Mouse (Mus musculus): ENCODE measurements around the gene Gab2. TPM values are rescaled to one million over a fixed set of nuclear protein-coding genes. Genes with fewer than 3 reads are reported as not detected.
A peak's percentile ranks its signal among the peaks of the same experiment; 100 is the strongest.

Gene Gab2
- polyA plus RNA-seq, 1 experiment from 2014 or later = 15.2 TPM

DNA sequence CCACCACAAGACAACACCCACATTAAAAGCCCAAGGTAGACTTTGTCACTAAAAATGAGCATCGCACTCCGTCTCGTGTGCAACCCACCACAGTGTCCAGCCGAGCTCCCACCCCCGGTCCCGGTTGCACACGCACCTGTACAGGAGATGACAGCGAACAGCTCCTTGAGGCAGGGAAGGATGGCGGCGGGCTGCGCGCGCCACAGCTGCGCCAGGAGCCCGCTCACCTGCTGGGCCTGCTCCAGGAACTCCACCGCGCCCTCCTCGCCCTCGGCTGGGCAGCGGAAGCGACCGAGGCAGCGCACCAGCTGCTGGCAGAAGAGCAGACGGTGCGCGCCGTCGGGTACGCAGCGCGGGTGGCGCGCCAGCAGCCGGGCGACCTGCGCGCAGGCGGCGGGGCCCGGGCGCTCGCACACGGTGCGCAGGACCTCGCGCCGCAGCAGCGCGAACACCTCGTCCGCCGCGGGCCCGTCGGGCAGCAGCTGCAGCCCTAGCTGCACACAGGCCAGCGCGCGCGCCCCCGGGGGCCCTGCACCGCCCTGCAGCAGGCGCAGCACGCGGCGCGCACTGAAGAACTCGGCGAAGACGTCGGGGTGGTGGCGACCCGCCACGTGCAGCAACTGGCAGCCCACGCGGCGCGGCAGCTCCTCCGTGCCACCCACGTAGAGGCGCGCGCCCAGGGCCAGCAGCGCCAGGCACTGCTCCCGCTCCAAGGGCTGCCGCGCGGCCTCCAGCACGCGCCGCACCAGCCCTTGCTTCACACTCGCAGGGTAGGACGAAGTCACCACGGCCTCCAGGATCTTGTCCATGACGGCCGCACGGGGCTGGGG is 244.0 kb downstream of the Gab2 start:
- peak; percentile 32 for ATAC-seq (ENCODE audit: low FRiP score)

DNA sequence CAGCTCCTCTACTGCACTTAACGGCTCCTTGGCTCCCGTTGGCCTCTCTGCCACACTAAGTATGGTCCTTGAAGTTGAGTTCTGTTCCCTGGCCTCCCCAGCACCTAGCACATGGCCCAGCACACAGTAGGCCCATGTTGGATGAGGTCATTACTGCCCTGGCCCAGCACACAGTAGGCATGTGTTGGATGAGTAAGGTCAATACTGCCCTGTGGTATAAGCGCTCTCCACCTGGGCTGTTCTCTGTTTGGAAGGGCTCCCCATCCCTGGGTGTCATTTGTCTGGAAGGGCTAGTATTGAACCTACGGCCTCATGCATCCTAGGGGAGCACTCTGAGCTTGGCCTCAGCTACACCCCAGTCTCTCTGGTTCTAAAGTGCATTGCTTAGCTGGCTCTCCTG is 246.0 kb downstream of the Gab2 start:
- Histone ChIP-seq H3K9me3 (replicated peaks) (no peaks in the 10 kb centered on the region), H3K9ac (replicated peaks) (no peak overlapping the region), H3K27ac (replicated peaks) (no peak overlapping the region), H3K4me3 (replicated peaks) (no peak overlapping the region), H3K36me3 (no peaks in the 10 kb centered on the region), H3K4me2 (no peak overlapping the region), H3K4me1 (peaks cover 35% of the 10 kb centered on the region), H3K27me3 (replicated peaks) (peaks cover 38% of the 10 kb centered on the region)
- WGBS = 93% methylated on average over 4 of the region's 4 CpGs
- ATAC-seq (ENCODE audit: low FRiP score) = no peak

More for the DNA sequence above, 244.0 kb downstream of the Gab2 start:
- no peak overlapping the region for H3K9ac ChIP-seq (replicated peaks)
- H3K9me3 ChIP-seq (replicated peaks) = no peaks in the 10 kb centered on the region
- H3K27ac ChIP-seq (replicated peaks) = no peak overlapping the region
- WGBS = 15% methylated on average over 86 of the region's 96 CpGs
- peak overlapping the region; percentile 50 for H3K4me2 ChIP-seq
- H3K4me1 ChIP-seq = peaks cover 21% of the 10 kb centered on the region
- peak overlapping the region; percentile 31 for H3K4me3 ChIP-seq (replicated peaks)
- H3K36me3 ChIP-seq = 0 out of 2 replicates have a peak, but pooled peaks cover 7% of the 10 kb centered on the region
- peaks cover 38% of the 10 kb centered on the region for H3K27me3 ChIP-seq (replicated peaks)

DNA sequence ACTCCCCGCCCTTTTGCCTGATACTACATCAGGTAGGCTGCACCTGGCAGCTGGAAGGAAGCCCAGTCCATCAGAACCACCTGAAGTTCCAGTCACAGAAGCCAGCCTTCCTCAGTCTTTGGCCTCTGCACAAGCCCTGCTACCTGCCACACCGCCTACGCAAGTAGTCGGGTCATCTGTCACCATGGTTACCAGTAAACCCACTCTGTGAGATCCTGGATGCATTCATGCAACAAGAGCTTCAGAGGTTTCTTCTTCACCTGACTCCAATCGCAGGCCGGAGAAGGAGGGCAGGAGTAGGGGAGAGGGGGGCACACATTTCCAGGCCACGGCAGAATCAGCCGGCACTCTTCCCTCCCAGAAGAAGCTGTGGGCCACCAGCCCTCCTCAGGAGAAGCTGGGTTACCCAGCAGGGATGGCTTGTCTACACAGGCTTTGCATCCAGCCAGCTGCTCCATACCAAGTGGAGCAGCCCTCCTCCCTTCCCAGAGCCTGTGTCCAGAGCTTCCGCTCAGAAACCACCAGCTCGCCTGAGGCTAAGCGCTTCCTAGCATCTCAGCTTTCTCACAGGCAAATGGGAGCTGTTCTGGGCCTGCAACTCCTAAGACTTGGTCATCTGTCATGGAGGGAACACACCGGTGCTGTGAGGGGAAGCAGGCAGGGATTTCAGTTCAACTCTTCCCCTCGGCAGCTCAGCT is 247.7 kb downstream of the Gab2 start:
- H3K27ac ChIP-seq (replicated peaks) = no peak overlapping the region
- H3K36me3 ChIP-seq = no peaks in the 10 kb centered on the region
- H3K4me1 ChIP-seq = peaks cover 43% of the 10 kb centered on the region
- H3K4me3 ChIP-seq (replicated peaks) = no peak overlapping the region
- H3K27me3 ChIP-seq (replicated peaks) = peaks cover 35% of the 10 kb centered on the region
- H3K9me3 ChIP-seq (replicated peaks) = no peaks in the 10 kb centered on the region
- ATAC-seq (ENCODE audit: low FRiP score) = no peak
- no peak overlapping the region for H3K4me2 ChIP-seq
- WGBS = 70% methylated on average over 13 of the region's 13 CpGs
- H3K9ac ChIP-seq (replicated peaks) = no peak overlapping the region

DNA sequence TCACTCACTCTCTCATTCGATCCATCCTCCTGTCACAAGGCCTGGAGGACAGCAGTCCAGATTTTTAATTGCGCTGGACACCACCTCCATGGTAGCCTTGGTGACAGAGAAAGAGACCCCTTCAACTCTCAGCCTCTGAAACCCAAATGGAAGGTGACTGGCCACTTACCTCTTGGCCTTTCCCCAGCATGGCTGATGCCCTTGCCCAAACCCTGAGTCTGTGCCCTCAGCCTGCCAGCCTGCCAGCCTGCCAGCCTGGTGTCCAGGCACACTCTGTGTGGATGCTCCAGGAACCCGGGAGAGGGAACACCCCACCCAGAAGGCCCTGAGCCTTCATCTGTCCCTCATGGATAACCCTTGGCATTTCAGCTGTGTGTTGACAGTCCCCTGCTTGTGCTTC is 248.3 kb downstream of the Gab2 start:
- H3K9ac ChIP-seq (replicated peaks) = no peak overlapping the region
- no peak overlapping the region for H3K27ac ChIP-seq (replicated peaks)
- no peak overlapping the region for H3K4me3 ChIP-seq (replicated peaks)
- WGBS = 93% methylated on average over 3 of the region's 3 CpGs
- no peaks in the 10 kb centered on the region for H3K36me3 ChIP-seq
- ATAC-seq (ENCODE audit: low FRiP score) = no peak
- peaks cover 43% of the 10 kb centered on the region for H3K4me1 ChIP-seq
- no peaks in the 10 kb centered on the region for H3K9me3 ChIP-seq (replicated peaks)
- H3K4me2 ChIP-seq = no peak overlapping the region
- H3K27me3 ChIP-seq (replicated peaks) = peaks cover 28% of the 10 kb centered on the region

DNA sequence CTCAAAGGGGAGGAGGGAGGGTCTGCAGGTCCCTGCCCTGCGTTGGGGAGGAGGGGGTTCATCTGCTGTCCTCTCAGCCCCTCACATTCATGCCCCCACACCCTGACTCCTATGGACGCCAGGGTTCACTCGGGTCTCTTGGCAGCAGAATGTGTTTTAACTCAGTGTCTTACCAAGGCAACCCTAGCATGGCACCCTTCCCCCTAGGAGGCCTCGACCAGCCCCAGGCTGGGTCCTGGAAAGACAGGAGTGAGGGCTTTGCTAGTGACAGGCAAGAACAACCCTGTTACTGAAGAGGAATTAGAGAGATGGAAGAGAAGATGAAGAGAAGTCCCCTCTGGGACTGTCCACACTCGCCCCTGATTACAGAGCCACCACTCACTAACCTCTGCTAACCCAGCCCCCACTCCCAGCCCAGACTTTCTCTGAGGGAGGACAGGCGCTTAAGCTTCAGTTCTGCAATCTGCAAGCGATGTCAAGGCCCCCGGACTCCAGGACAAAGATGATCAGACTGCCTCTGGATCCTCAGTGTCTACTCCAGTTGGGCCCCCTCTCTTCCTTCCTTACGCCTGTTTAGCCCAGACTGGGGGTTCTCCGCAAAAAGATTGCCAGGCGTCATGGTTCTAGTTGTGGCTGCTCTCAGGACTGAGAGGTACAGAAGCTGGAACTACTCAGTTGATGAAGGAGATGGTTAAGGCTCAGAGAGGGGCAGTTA is 249.7 kb downstream of the Gab2 start:
- Histone ChIP-seq H3K9me3 (replicated peaks) (no peaks in the 10 kb centered on the region), H3K4me2 (peak overlapping the region; percentile 77), H3K4me1 (peaks cover 35% of the 10 kb centered on the region), H3K36me3 (no peaks in the 10 kb centered on the region), H3K9ac (replicated peaks) (peak overlapping the region; percentile 60), H3K4me3 (replicated peaks) (peak overlapping the region; percentile 83), H3K27me3 (replicated peaks) (peaks cover 14% of the 10 kb centered on the region), H3K27ac (replicated peaks) (no peak overlapping the region)
- ATAC-seq (ENCODE audit: low FRiP score) = no peak
- 72% methylated on average over 11 of the region's 11 CpGs for WGBS

DNA sequence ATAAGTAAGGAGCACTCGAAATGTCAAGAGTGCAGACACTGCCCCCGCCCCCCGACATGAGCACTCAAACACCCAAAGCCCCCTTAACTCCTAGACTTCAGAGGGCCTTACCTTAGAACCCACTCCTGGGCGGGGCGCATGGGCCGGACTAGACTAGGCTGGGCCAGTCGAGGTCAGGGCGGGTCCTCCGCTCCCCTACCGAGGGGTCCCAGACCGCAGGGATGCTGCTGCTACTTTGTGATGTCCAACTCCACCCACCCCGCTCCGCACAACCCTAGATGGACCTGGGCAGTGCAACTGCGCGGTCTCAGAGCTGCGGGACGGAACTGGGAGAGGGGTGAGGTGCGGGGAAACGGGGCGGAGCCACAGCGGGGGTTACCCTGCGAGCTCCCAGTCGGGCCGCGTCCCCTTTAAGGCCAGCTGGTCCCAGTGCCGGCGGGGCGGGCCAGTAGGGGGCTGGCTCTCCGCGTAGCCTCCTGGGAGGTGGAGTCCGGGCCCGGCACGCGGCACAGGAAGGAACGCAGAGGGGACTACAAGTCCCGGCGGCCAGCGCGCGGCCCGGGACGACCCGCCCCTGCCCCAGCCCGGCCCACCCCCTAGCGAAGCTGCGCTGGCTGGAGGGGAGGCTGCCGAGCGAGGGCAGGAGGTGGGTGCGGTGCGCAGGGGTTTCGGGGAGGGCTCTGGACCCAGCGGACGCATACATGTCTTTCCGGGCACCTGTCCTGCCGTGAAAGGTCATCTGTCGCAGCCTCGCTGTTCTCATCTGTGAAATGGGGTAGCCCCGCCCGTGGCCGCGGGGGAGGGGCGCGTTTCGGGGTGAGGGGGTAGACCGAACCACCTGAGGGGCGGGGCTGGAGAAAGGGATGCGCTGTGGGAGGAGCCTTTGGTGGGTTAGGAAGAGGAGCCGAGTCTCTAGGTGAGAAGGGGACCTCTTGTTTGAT is 250.6 kb downstream of the Gab2 start, which contains the start of the genes Usp35 and Kctd21:
TSS of gene Usp35 (minus strand) at position 295 of the 941 bp plus-strand sequence.
TSS of gene Kctd21 (plus strand) at position 602 of the 941 bp plus-strand sequence.
- Histone ChIP-seq H3K4me1 (peaks cover 35% of the 10 kb centered on the region), H3K27ac (replicated peaks) (peak within 1 kb of the TSS; percentile 80), H3K9ac (replicated peaks) (peak within 1 kb of the TSS; percentile 73), H3K4me2 (peak within 1 kb of the TSS; percentile 77), H3K4me3 (replicated peaks) (peak within 1 kb of the TSS; percentile 83), H3K36me3 (no peaks in the 10 kb centered on the region), H3K27me3 (replicated peaks) (peaks cover 5% of the 10 kb centered on the region; the same call in 1 of the 2 replicates), H3K9me3 (replicated peaks) (no peaks in the 10 kb centered on the region)
- WGBS = 1% methylated on average over 68 of the region's 68 CpGs
- ATAC-seq (ENCODE audit: low FRiP score) = peak; percentile 98

DNA sequence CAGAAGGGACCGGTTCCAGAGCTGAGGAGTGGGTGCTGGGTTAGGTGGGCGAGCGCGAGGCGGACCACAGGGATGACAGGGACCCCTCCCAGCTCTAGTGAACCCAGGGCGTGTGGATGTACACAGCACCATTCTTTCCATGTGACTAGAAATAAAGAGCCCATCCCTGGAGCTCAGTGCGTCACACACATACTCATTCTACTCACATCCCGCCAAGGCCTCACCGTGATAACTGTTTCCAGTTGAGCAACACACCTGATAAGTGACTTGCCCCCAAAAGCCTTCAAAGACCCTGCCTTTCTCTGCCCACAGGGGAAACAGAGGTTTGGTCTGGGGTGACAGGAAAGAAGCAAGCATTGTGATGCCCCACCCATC is 251.3 kb downstream of the Gab2 start:
- peak overlapping the region; percentile 77 for H3K4me2 ChIP-seq
- under 1% methylated on average over 9 of the region's 9 CpGs for WGBS
- no peak; the same call in 1 of the 2 replicates for ATAC-seq (ENCODE audit: low FRiP score)
- H3K27ac ChIP-seq (replicated peaks) = peak overlapping the region; percentile 80
- no peaks in the 10 kb centered on the region for H3K9me3 ChIP-seq (replicated peaks)
- no peaks in the 10 kb centered on the region for H3K27me3 ChIP-seq (replicated peaks)
- peak overlapping the region; percentile 73 for H3K9ac ChIP-seq (replicated peaks)
- peaks cover 35% of the 10 kb centered on the region for H3K4me1 ChIP-seq
- H3K36me3 ChIP-seq = no peaks in the 10 kb centered on the region
- peak overlapping the region; percentile 83 for H3K4me3 ChIP-seq (replicated peaks)

DNA sequence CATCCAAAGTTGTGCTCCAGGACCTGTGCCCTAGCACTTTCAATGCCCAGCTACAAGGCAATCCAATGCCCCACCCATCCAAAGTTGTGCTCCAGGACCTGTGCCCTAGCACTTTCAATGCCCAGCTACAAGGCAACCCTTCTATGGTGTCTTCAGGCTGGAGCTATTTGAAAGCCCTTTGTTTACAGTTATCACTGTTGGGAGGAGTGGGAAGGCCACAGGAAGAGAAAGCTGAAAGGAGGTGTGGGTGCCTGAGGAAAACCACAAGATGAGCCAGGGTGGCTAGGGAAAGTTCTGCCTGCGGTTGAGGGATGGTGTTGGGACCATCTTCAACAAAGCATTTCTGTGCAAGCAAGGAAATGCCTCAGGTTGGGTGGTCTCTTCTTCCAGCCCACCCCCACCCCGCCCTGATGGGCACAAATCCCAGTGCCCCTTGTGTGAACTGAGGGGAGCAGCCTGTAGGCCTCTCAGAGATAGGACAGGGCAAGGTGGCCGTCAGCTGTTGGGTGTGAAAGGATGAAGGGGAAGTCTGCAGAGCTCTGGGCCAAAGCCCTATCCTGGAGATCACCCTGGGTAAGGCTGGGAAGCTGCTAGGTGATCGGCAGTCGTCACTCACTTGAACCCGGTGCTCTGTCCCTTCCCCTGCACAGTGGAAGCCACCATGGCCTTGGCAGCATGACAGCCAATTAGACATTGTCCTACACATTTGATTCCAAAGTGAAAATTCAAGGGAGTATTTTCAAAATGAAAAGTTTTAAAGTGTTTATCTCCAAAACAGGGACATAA is 251.9 kb downstream of the Gab2 start:
- Histone ChIP-seq H3K9me3 (replicated peaks) (no peaks in the 10 kb centered on the region), H3K9ac (replicated peaks) (peak overlapping the region; percentile 73; the same call in 1 of the 2 replicates), H3K36me3 (no peaks in the 10 kb centered on the region), H3K4me2 (peak overlapping the region; percentile 77), H3K4me1 (peaks cover 35% of the 10 kb centered on the region), H3K4me3 (replicated peaks) (peak overlapping the region; percentile 83), H3K27me3 (replicated peaks) (no peaks in the 10 kb centered on the region), H3K27ac (replicated peaks) (0 out of 2 replicates have a peak overlapping the region, but pooled peaks have one; percentile 80)
- WGBS = 86% methylated on average over 6 of the region's 6 CpGs
- ATAC-seq (ENCODE audit: low FRiP score) = no peak

DNA sequence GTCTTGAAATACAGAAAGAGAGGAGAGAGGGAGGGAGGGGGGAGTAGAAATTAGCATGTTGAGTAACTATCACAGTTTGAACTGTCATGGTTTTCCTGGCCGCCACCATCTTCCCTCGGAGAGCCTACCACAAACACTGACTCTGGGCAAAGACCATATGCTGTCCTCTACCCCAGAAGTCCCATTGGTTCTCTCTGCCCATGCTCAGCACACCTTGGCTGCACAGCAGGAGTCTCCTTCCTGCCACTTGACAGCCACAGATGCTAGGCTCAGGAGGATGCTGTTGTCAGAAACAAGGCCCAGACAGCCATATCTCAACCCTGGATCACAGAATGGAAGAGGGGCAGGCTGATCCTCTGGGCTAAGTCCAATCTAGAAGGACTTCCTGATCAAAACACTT is 253.0 kb downstream of the Gab2 start:
- WGBS = 91% methylated on average over 2 of the region's 2 CpGs
- H3K4me1 ChIP-seq = peaks cover 32% of the 10 kb centered on the region
- H3K4me2 ChIP-seq = no peak overlapping the region
- H3K27me3 ChIP-seq (replicated peaks) = no peaks in the 10 kb centered on the region
- H3K36me3 ChIP-seq = no peaks in the 10 kb centered on the region
- H3K27ac ChIP-seq (replicated peaks) = no peak overlapping the region
- no peak for ATAC-seq (ENCODE audit: low FRiP score)
- no peaks in the 10 kb centered on the region for H3K9me3 ChIP-seq (replicated peaks)
- H3K4me3 ChIP-seq (replicated peaks) = no peak overlapping the region
- no peak overlapping the region for H3K9ac ChIP-seq (replicated peaks)

DNA sequence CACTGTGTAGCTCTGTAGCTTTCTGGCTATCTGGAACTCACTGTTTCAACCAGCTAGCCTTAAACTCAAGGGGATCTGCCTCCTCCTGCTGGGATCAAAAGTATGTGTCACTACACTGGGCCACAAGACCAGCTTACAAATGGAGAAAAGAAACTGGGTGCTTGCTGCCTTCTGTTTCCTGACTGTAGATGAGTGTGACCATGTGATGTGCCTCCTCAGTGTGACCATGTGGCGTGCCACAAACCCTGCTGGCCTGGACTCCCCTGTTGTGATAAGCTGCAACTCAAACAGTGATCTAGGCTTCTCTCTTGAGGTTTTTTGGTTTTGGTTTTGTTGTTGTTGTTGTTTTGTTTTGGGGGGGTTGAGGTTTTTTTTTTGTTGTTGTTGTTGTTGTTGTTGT is 255.3 kb downstream of the Gab2 start:
- H3K36me3 ChIP-seq = no peaks in the 10 kb centered on the region
- peaks cover 9% of the 10 kb centered on the region for H3K4me1 ChIP-seq
- no peak for ATAC-seq (ENCODE audit: low FRiP score)
- no peak overlapping the region for H3K4me2 ChIP-seq
- no peaks in the 10 kb centered on the region for H3K27me3 ChIP-seq (replicated peaks)
- no peaks in the 10 kb centered on the region for H3K9me3 ChIP-seq (replicated peaks)
- no peak overlapping the region for H3K9ac ChIP-seq (replicated peaks)
- no peak overlapping the region for H3K27ac ChIP-seq (replicated peaks)
- WGBS = 76% methylated on average over 1 of the region's 1 CpGs
- H3K4me3 ChIP-seq (replicated peaks) = no peak overlapping the region
